Mouse (Mus musculus): ENCODE results near the gene N4bp2l2.
A peak's percentile ranks its signal among the peaks of the same experiment; 100 is the strongest.

Gene N4bp2l2

DNA sequence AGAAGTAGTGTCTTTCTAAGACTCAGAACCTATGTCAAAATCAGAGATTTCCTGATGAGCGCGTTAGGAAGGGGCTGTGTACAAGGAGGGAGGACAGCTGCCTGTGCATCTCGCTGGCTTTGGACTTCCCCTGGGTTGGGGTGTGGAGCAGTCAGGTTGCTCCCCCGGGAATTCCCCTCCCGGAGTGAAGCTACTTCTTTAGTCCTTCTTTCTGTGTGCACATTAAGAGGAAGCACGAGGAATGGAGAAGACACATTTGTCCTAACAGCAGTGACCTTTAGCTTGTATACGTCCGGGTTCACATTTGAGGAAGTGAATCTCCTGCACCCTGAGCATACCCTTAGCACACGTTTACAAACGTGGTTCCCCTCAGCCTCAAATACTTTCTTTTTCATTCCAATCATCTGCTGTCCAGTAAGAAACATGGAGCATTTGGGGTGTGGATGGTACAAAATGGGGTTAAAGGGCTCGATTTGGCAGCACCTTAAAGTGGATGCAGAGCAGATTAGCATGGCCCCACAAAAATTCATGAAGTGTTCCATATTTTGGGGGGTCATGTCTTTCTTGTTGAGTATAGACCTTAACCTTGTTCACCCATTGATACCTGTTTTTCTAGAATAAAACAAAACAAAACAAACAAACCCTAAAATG is 70.5 kb downstream of the N4bp2l2 start:
- peak; percentile 55 to 59 for DNase-seq

DNA sequence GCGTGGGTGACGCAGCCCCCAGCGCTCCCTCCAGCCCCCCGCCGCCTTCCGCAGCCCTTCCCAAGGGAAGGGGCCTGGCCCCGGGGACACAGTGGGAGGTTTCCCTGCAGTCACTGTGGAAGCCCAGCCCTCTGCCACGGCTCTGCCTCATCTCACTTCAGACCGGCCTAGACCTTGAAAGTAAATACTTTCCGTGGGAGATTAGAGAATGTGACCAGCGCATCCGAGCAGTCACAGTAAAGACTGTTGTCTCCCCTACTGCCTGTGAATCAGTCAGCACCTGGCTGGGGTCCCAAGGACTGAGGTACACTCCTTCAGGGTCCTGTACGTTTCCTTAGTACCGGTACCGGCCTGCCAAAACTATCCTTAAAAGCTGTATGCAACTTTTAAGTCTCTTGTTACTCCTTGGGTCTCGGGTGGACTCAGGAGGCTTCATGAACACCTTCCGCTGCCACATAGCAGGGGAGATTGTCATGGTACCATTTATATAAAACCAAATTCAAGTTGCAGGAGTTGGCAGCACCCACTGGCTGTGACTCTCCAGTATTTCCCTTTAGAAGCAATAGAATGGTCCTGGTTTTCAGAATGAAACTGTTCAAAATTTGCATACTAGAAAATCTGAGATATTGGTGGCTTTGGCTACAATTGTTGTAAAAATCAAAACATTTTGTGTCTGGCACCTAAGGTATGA is 71.2 kb downstream of the N4bp2l2 start:
- no peak for DNase-seq

DNA sequence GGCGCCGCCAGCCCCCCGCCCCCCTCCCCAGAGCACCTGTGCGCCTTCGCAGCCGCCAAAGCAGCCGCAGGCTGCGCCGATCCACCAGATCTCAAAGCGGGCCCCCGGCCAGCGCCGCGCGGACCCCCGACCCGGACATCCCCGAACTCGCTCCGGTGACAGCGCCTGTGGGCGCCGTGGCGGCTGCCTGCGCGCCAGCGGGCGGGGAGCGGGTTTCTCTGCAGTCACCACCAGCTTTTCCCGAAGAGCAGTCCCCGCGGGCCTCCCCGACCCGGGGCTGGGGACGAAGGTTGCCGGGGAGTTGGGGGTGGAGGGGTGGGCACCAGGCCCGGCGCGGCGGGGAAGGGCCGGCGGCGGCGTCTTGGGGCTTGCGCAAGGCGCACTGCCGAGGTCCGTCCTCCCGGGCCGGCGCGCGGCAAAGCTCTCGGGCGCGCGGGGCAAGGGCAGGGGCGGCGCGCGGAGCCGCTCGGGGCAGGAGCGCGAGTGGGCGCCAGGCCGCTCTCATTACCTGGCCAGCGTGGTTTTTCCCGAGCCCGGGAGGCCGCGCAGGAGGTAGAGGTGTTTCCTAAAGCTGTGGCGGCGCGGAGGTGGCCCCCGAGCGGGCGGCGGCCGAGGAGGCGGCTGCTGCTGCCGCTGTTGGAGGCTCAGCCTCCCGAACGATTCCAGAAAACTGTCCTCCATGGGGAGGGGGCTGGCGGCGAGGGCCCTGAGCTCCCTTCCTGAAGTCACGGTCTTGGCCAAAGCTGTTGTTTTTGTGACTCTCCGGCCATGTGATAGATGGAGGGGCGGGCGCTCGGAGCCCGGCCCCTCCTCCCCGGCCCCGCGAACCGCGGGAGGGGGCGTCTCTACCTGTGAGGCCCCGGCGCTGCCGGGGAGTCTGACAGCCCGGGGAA is 72.0 kb downstream of the N4bp2l2 start:
- peak; percentile 68 to 77 for DNase-seq

DNA sequence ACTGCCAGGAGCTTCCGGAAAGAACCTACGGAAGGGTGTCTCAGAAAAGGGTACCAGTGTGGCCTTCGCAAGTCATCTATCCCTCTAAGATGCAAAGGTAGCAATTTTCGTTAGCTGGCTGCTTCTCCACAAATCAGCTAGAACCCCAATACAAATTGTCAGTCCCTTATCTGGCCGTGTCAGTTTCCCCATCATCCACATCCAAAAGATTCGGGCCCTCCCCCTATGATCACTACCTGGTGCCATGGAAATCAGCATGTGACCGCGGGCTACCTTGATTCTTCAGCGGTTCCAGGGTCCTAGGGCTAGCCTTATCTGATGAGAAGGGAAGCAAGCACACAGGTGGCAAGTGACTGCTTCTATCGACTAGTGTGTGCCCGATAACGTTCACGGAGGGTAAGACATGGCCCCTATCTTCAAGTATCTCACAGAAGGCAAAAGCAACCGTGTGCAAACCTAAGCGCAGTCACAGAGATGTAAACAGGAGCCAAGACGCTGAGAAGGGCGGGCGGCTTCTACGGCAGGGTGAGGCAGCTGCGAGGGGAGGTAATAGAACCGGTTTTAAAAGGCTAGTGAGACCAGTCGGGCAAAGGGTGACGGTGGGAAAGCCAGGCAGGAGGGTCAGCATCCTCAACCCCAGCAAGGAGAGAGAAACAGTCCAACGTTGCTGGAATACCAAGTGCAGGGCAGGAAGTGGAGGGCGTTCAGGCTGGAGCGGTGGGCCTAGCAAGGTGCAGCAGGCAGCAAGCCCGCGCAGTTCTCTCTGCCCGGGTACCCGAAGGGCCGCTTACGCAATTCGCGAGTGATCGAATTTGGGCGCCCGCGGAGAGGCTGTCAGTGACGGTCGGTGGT is 72.9 kb downstream of the N4bp2l2 start:
- peak; percentile 43 to 55 for DNase-seq

DNA sequence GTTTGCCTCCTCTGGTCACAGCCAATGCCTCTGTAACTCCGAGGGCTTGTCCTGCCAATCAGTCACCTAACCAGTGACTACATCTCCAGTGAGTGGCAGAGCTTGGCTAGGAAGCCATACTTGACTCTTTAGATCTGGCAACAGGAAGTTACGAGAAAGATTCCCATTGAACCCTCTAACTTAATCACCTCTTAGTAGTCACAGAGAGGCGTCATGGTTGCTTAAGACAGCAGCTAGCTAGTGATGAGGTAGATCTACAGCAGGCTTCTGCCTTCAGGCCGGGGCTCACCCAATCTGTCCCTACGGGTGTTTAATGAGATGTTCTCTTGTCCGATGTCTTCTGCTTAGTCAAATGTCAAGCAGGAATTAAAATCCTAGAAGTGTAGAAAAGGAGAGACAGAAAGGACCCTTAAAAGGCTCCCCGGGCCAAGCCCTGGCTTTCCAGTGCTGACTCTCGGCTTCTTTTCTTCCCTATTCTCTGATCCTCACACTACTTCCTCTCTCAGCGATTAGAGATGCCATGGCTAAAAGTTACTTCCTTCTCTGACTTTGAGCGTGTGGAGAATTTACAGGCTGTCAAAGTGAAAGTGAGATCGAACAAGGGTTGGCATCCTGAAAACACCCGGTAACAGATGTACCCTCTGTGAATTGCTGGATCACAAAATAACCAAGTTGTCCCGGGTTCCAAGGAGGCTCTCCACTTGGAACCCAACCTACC is 73.6 kb downstream of the N4bp2l2 start:
- no peak for DNase-seq

DNA sequence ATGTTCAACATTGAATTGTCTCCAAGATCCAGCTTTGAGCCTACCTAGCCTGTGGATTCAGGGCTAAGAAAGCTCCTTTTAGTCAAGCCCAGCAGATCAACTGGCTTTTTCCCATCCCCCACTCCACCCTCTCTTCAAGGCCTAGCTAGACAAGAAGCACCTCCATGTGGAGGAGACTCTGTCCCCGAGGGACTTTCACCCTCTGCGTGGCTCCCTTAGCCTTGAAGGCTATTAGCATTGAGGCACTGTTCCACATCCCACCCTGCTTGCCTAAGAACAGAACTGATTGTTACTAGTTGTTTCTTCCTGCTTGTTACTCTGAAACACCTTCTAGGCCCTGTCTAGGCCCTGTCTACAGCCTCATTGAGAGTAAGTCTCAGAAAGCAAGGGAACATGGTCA is 76.0 kb downstream of the N4bp2l2 start:
- no peak for DNase-seq

DNA sequence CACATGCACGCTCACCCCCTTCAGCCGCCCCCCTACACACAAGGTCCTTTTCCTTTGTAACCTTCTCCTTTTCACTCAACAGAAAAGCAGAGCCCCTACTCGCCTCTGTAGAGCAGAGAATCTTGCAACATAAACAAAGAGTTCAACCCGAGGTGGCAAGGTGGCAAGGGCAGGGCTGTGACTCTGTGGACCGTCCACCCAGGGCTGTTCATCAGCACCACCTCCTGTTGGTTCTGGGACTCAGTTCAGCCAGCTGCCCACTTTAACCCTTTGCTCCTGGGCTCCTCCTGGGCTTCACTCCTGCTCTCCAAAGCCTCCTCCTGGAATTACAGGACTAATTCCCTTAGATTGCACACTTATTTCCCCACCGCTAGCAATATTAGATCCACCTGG is 81.7 kb downstream of the N4bp2l2 start:
- no peak for DNase-seq

DNA sequence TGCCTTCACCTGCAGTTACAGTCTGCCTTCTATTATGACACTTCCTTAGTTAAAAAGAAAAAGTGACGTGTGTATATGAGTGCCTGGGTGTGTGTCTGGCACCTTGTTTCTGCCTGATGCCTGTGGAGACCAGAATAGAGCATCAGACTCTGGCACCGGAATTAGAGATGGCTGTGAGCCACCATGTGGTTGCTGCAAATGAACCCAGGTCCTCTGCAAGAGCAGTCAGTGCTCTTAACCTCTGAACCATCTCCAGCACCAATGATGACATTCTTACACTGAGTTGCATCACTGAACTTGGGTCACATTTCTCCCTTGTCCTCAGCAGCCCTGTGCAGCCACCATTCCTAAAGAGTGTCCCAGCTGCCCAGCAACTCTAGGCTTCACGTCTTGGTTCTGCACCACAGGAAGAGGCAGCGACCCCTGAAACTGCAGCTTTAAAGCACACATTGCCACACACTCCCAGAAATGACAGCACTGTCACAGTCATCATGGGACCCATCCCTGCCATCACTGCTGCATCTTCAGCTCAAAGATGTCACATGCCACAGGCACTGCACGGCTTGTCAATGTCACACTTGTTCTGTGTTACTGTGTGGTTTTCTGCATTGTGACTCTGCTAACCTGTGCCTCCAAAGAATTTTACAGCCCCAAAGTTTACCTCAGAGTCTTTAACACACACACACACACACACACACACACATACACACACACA is 82.2 kb downstream of the N4bp2l2 start:
- no peak for DNase-seq

DNA sequence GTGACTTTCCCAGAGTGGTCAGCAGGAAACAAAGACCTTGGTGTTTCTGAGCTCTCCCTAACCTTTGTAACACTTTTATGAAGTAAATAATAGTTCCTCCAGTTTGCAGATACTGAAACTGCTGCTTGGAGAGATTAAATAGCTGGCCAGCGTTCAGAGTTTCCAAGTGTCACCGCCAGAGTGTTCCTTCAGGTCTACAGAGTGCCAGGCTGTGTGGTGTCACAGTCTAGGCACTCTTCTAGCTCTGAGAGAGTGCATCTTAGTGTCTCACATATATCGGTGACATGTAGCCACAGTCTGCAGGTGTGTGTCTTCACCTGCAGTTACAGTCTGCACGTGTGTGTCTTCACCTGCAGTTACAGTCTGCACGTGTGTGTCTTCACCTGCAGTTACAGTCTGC is 82.8 kb downstream of the N4bp2l2 start:
- no peak for DNase-seq

DNA sequence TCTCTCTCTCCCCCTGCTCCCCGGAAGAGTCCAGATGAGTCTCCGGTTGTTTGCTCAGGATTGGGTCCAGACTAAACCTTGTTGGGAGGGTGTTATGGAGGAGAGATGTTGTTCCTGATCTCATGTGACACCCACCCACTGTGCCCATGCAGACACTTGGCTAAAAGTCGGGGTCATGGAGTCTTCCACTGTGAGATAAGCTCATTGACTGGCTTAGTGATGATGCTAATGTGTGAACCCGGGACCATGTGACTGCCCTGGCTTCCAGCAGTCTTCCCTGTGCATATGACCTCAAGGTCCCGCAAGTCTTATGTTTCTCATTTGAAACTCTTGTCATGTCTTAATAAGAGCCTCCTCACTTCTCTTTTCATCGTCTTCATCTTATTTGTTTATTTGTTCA is 84.8 kb downstream of the N4bp2l2 start:
- DNase-seq = no peak

DNA sequence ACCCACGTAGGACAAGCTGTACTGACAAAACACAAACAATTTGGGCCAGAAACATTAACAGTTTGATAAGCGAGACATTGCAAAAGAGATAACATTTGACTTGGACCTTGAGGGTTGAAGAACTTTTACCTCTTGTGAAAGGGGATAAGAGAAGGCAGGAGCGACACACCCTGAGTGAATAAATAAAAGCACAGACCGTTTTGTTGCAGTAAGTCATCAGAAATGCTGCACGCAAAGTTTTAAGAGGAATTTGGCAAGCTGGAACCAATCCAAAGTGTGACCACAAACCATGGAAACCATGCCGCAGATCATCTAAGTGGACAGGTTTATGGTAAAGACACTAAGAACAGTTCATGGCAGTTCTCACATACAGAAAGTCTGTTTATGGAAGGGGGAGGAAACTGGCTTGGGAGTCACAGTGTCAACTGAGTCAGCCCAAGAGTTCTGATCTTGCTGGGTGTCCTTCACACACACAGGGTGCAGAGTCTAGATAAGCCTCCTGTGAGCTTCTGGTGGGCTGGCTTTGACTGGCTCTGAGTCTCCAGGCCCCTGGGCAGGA is 87.3 kb downstream of the N4bp2l2 start:
- DNase-seq = no peak

DNA sequence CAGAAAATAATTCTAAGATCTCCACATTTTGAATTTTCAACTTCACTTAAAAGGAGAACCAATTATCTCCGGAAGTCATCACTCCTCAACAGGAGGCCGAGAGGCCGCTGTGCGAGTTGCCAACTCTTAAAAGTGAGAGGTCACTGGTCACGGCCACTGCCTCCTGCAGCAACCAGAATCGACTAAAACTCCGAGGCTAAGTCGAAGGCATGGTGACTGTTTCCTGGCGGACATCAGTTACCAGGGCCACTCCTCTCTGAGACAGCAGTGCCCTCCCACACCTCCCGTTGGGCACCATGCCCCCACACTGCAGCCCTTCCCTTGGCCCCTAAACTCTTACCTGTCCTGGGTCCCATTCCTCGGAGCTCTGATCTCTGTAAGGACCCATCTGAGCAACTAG is 89.2 kb downstream of the N4bp2l2 start:
- no peak for DNase-seq

DNA sequence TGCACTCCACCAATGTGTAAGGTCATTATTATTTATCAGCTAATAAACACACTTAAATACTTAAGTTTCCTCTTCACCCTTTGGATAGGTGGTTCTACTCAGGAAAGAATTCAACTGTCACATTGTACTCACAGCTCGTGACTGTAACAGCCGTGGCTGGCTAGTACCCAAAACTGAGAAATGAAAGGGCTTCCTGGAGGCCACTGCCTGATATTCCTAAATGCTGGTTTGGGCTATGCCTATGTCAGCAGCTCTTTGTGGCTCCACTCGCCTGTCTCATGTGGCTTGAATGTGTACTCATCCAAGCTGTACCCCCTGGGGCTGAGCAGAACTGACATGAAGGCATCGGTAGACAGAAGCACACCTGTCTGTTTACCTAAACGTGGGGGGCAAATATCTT is 91.1 kb downstream of the N4bp2l2 start:
- no peak for DNase-seq

DNA sequence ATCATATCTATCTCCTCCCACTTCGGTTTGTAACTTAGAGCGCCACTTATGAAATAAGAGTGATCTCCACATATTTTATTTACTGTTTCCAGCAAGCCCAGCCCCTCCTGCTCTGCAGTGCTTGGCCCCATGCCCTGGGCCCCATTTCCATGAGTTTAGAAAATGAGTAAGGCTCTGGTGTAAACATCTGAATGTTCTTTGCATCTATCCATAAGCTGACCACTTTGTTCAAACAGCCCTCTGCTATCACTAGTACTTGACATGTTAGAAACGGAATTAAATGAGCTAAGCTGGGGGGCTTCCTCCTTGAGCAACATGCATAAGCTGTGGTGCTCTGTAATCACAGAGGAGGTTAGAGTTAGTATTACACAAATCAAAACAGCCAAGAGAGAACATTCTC is 91.6 kb downstream of the N4bp2l2 start:
- no peak for DNase-seq

DNA sequence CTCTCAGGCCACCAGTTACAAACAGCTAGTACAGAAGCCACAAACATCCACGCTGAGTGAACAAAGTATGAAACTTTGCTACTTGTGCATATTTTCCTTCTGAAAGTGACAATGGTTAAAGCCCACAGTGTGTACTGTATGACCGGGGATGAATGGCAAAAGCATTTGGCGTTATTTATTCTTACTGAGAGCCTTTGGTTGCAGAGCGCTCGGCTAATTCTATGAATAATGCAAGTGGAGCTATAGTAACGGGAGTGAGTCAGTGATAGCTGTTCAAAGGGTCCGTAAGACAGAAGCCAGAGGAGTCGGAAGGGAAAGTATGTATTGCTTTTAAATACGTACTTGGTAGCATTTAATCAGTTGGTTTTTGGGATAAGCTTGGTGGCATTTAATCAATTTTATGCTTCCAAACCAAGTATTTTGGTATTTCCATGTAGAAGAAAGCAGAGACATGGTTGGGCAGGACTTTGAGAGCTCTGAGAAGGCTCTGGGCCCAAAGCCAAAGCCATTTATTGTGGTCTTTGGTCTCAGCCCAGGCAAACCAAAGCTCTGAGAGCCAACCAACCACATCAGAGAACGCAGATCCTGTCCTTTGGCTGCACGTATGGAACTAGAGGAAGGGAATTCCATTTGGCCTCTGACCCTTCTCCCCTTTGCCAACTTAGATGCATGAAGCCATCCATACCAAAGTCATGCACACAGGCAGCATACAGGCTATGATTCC is 95.3 kb downstream of the N4bp2l2 start:
- no peak for DNase-seq

DNA sequence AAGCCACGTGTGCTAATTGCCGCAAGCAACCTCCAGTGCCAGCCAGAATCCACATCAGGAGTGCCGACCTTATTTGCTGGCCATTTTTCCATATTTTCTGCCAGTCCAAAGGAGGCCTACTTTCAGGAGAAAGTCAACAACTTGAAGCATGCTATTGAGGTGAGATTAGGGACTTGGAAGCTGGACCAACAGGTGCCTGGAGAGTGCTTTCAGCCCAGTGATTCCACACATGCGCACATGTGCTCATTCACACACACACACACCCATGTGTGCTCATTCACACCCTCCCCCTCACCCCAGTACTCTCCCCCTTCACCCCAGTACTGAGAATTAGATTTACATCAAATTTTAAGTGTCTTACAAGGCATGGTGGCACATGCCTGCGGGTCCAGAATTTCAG is 99.0 kb downstream of the N4bp2l2 start:
- DNase-seq = no peak

DNA sequence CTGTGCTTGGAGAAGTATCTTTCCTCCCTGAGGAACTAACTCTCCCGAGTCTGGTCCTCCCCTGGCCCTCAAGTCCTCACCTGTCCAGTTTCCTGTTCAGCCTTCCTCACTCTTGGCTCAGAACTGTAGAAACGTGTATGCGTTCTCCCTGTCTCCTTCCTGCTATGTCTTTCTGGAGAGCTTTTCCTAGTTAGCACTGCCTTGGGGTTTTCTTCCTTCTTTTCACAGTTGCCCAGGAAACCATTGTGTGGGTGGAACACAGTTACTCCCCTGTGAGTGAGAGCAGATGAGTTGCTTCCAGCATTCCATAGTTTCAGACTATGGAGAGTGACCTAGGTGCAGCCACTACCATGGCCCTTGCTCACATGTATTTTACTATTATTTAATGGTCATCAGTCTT is 99.8 kb downstream of the N4bp2l2 start:
- no peak for DNase-seq

DNA sequence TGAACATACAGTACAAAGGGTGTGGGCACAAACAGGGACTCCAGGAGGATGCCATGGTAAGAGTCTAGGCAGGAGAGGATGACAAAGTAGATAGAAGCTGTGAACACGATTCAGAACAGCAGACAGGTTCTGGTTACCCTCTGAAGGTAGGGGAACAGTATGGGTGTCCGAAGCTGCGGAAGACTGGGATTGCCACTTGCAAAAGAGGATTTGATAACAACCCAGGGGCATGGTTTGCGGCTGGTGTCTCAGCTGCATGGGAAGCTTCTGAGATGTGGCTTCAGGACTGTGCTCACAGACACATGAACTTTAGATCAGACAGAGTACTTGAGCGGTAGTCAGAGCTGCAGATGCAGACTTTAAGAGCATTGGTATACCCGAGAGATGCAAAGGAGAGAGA is 101.6 kb downstream of the N4bp2l2 start:
- no peak for DNase-seq

DNA sequence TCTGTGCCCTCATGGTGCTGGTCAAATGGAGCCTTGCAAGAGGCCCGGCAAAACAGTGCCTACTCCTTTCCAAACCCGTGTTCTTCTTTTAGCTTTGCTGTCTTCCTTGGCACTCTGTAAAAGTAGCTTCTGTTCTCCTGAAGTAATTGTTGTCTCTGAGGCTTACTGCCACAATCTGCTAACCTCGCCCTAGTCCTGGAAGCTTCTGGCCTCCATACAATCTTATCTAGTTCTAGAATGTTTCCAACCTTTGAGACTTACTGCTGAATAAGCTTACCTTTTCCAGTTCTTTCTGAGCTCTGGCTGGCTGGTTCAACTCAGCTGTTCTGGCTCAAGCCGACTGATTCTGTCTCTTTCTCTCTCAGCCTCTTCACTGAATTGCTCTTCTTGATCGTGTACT is 104.2 kb downstream of the N4bp2l2 start:
- no peak for DNase-seq

DNA sequence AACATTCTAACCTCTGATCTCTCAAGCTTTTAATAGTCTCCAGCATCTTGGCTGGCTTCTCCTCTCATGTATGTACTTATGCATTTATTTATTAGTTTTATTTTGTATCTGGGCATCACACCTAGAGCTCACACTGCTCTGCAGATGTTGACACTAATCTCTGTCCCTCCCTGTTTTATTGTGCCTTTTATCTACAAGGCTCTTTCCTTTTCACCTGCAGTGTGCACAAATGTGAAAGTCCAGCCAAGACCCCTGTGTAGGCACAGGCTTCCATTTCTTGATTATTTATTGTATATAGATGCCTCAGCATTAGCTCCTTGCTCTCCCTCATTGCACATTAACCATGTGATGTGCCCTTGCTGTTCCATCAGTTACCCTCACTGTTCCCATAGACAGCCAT is 104.6 kb downstream of the N4bp2l2 start:
- DNase-seq = no peak

DNA sequence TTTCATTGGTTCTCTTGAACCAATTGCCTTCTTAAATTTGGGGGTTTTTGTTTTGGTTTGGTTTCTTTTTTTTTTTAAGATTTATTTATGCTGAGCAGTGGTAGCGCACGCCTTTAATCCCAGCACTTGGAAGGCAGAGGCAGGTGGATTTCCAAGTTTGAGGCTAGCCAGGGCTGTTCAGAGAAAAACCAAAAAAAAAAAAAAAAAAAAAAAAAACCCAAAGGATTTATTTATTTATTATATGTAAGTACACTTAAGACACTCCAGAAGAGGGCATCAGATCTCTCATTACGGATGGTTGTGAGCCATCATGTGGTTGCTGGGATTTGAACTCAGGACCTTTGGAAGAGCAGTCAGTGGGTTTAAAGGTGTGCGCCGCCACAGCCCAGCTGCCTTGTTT is 105.1 kb downstream of the N4bp2l2 start:
- no peak for DNase-seq

All from spleen, adult 18-20 months (tissue).